Mouse (Mus musculus): Measurements from ENCODE around the gene Tead1. TPM values are rescaled to one million over a fixed set of nuclear protein-coding genes. Genes with fewer than 3 reads are reported as not detected.

Tead1 gene
- polyA plus RNA-seq, 1 experiment from 2014 or later, result 2.1 TPM

DNA sequence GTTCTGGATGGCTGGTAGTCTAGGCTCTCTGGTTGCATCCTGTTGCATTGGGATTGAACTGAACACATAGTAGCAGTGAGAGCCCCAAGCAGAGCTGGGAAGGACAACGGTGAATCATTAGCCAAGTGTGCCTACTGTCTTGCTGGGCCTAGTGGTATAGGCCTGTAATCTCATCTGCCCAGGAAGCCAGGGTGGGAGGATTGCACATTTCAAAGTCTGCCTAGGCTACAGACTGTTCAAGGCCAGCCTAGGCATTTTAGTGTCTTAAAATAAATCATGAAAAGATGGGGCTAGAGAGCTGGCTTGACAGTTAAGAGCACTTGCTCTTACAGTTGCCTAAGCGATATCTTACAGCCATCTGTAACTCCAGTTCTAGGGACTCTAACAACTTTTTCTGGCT lies 217.2 kb downstream of the Tead1 start:
- DNase-seq (no peak), ATAC-seq (no peak)
- TF ChIP-seq CTCF (IDR thresholded peaks at IDR 0.05; ENCODE audit: low read depth) (no peak), EP300 (IDR thresholded peaks at IDR 0.05; ENCODE audit: low read depth) (no peak)
- Histone ChIP-seq H3K4me2 (ENCODE audit: low read depth, low read length) (no peak overlapping the region), H3K9ac (replicated peaks) (no peak overlapping the region), H3K4me1 (ENCODE audit: insufficient read depth) (no peaks in the 10 kb centered on the region), H3K27me3 (ENCODE audit: insufficient read depth, low read length) (no peaks in the 10 kb centered on the region), H3K9me3 (ENCODE audit: low read length) (no peaks in the 10 kb centered on the region), H3K36me3 (replicated peaks; ENCODE audit: insufficient read depth, low read length) (no peaks in the 10 kb centered on the region), H3K4me3 (ENCODE audit: low read depth, low read length) (no peak overlapping the region), H3K27ac (ENCODE audit: low read depth) (no peak overlapping the region)
- WGBS (ENCODE audit: insufficient replicate concordance), result 73% methylated on average over 2 of the region's 2 CpGs

DNA sequence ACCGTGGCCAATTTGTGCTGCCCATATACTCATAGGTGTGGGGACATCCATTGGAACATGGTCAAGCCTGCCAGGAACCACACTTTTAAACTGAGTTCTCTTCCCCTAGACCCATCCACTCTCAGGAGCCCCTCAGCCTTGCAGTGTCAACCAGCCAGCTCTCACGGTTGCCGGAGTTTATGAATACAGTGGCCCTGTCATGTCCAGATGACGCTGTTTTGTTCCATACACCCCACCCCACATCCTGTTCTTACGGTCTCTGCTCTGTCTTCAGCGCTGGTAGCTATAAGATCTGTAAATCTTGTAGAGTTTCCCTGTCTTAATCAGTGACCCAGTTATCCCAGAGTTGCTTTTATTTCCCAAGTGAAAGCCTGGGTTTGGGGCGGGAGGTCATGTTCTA lies 222.6 kb downstream of the Tead1 start:
- no peaks in the 10 kb centered on the region for H3K4me1 ChIP-seq (ENCODE audit: insufficient read depth)
- ATAC-seq (no peak), DNase-seq (no peak)
- H3K27me3 ChIP-seq (ENCODE audit: insufficient read depth, low read length), result no peaks in the 10 kb centered on the region
- WGBS (ENCODE audit: insufficient replicate concordance), result 79% methylated on average over 7 of the region's 7 CpGs
- H3K9ac ChIP-seq (replicated peaks), result no peak overlapping the region
- no peaks in the 10 kb centered on the region for H3K9me3 ChIP-seq (ENCODE audit: low read length)
- no peak for TF ChIP-seq EP300 (IDR thresholded peaks at IDR 0.05; ENCODE audit: low read depth)
- no peak for TF ChIP-seq CTCF (IDR thresholded peaks at IDR 0.05; ENCODE audit: low read depth)
- H3K4me3 ChIP-seq (ENCODE audit: low read depth, low read length), result no peak overlapping the region
- no peak overlapping the region for H3K27ac ChIP-seq (ENCODE audit: low read depth)
- peaks cover 6% of the 10 kb centered on the region; the same call in 1 of the 2 replicates for H3K36me3 ChIP-seq (replicated peaks; ENCODE audit: insufficient read depth, low read length)
- H3K4me2 ChIP-seq (ENCODE audit: low read depth, low read length), result no peak overlapping the region

DNA sequence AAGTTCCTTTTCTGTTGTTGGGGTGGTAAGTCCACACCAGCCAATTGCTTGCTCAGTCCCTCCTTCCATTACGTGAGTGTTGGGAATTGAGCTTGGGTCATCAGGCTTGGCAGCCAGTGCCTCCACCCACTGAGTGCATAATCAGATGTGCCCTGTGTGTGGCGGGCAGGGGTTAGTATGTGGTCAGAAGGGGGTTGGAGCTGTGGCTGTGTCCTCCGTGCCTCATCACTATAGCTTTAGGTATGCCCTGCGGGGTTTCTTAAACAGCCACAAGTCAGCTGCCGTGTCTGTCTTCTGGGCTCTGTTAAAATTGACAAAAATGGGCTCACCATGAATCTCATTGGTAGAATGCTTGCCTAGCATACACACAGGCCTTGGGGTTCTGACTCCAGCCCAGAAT lies 227.7 kb downstream of the Tead1 start:
- Histone ChIP-seq H3K9ac (replicated peaks) (no peak overlapping the region), H3K27me3 (ENCODE audit: insufficient read depth, low read length) (no peaks in the 10 kb centered on the region), H3K4me2 (ENCODE audit: low read depth, low read length) (no peak overlapping the region), H3K36me3 (replicated peaks; ENCODE audit: insufficient read depth, low read length) (peaks cover 6% of the 10 kb centered on the region; the same call in 1 of the 2 replicates), H3K9me3 (ENCODE audit: low read length) (no peaks in the 10 kb centered on the region), H3K27ac (ENCODE audit: low read depth) (no peak overlapping the region), H3K4me1 (ENCODE audit: insufficient read depth) (no peaks in the 10 kb centered on the region), H3K4me3 (ENCODE audit: low read depth, low read length) (no peak overlapping the region)
- TF ChIP-seq CTCF (IDR thresholded peaks at IDR 0.05; ENCODE audit: low read depth) (no peak), EP300 (IDR thresholded peaks at IDR 0.05; ENCODE audit: low read depth) (no peak)
- 68% methylated on average over 5 of the region's 5 CpGs for WGBS (ENCODE audit: insufficient replicate concordance)
- no peak for DNase-seq
- ATAC-seq, result no peak

DNA sequence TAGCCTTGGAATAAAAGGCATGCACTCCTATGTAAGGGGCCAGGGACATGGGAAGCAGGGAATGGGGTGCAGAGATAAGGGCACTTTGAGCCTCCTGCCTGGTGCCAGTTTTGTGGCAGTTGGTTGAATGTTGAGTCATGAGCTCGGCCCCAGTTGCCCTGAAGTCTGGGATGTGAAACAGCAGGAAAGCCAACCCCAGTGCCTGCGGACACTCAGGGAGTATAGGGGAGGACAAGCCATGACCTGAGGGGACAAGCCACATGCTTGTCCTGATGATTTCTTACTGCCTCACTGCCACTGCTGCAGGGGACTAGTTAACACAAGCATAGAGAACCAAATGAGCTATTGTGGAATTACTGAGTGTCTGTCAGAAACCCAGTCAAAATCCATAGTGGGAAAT lies 228.3 kb downstream of the Tead1 start:
- Histone ChIP-seq H3K36me3 (replicated peaks; ENCODE audit: insufficient read depth, low read length) (peaks cover 6% of the 10 kb centered on the region; the same call in 1 of the 2 replicates), H3K27ac (ENCODE audit: low read depth) (no peak overlapping the region), H3K9ac (replicated peaks) (no peak overlapping the region), H3K4me2 (ENCODE audit: low read depth, low read length) (no peak overlapping the region), H3K9me3 (ENCODE audit: low read length) (no peaks in the 10 kb centered on the region), H3K27me3 (ENCODE audit: insufficient read depth, low read length) (no peaks in the 10 kb centered on the region), H3K4me1 (ENCODE audit: insufficient read depth) (no peaks in the 10 kb centered on the region), H3K4me3 (ENCODE audit: low read depth, low read length) (no peak overlapping the region)
- DNase-seq (no peak), ATAC-seq (no peak)
- 69% methylated on average over 2 of the region's 2 CpGs for WGBS (ENCODE audit: insufficient replicate concordance)
- TF ChIP-seq CTCF (IDR thresholded peaks at IDR 0.05; ENCODE audit: low read depth) (no peak), EP300 (IDR thresholded peaks at IDR 0.05; ENCODE audit: low read depth) (no peak)

DNA sequence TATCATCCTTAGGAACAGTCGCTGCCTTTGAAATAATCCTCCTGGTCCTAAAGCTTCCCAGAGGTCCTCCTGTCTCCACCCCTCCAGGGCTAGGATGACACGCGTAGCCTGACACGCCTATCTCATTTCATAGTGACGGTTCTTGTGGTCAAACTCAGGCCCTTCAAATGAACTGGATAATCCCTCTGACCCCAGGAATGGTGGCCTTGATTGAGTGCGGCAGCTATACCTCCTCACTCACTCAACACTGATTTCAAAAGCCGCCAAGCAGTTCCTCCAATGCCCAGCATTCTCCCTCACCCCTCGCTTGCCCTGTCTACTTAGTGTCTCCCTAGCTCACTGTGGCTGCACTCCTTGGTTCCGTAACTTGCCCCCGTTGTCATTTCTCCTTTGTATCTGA lies 230.0 kb downstream of the Tead1 start:
- TF ChIP-seq EP300 (IDR thresholded peaks at IDR 0.05; ENCODE audit: low read depth) (no peak), CTCF (IDR thresholded peaks at IDR 0.05; ENCODE audit: low read depth) (no peak)
- no peak overlapping the region for H3K4me2 ChIP-seq (ENCODE audit: low read depth, low read length)
- no peaks in the 10 kb centered on the region for H3K27me3 ChIP-seq (ENCODE audit: insufficient read depth, low read length)
- H3K9ac ChIP-seq (replicated peaks), result no peak overlapping the region
- no peak overlapping the region for H3K4me3 ChIP-seq (ENCODE audit: low read depth, low read length)
- H3K9me3 ChIP-seq (ENCODE audit: low read length), result no peaks in the 10 kb centered on the region
- H3K27ac ChIP-seq (ENCODE audit: low read depth), result no peak overlapping the region
- DNase-seq (no peak), ATAC-seq (no peak)
- 76% methylated on average over 10 of the region's 10 CpGs for WGBS (ENCODE audit: insufficient replicate concordance)
- no peaks in the 10 kb centered on the region for H3K4me1 ChIP-seq (ENCODE audit: insufficient read depth)
- H3K36me3 ChIP-seq (replicated peaks; ENCODE audit: insufficient read depth, low read length), result peaks cover 6% of the 10 kb centered on the region; the same call in 1 of the 2 replicates

DNA sequence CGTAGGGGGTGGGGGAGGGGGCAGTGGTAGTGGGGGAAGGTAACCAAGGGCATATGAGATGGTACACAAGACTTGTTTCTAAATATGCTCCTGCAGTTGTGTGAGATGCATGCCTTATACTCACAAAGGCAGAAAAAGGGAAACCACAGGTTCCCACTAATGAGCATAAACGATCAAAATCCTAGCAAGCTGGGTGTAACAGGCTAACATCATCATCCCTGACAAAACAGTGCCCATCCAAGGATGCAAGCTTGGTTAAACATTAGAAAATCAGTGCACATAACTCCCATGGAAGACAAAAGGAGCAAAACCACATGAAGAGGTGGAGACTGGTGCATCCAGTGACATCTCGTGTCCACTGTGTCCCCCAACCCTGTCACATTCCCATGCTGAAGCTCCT lies 233.9 kb downstream of the Tead1 start:
- DNase-seq, result no peak
- no peak for ATAC-seq
- H3K36me3 ChIP-seq (replicated peaks; ENCODE audit: insufficient read depth, low read length), result no peaks in the 10 kb centered on the region
- no peak overlapping the region for H3K9ac ChIP-seq (replicated peaks)
- TF ChIP-seq CTCF (IDR thresholded peaks at IDR 0.05; ENCODE audit: low read depth), result no peak
- TF ChIP-seq EP300 (IDR thresholded peaks at IDR 0.05; ENCODE audit: low read depth), result no peak
- no peaks in the 10 kb centered on the region for H3K9me3 ChIP-seq (ENCODE audit: low read length)
- H3K4me2 ChIP-seq (ENCODE audit: low read depth, low read length), result no peak overlapping the region
- H3K4me3 ChIP-seq (ENCODE audit: low read depth, low read length), result no peak overlapping the region
- no peaks in the 10 kb centered on the region for H3K27me3 ChIP-seq (ENCODE audit: insufficient read depth, low read length)
- H3K4me1 ChIP-seq (ENCODE audit: insufficient read depth), result no peaks in the 10 kb centered on the region
- 63% methylated on average over 3 of the region's 3 CpGs for WGBS (ENCODE audit: insufficient replicate concordance)
- H3K27ac ChIP-seq (ENCODE audit: low read depth), result no peak overlapping the region

DNA sequence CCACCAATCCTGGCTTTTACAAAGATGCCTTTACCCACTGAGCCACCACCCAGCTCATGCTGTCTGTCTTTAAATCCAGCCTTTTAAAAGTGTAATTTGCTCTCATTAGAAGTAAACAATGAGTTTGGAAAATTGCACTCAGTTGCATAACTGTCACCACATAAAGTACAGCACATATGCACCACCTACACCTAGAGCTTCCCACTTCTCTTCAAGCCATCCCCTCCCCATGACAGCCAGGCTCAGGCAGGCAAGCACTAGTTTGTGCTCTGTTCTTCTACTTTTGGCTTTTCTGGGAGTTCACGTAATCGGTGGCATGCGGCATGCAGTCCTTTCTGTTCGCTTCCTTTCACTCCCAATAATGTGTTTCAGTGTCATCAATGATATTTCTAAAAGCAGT lies 236.5 kb downstream of the Tead1 start:
- H3K27me3 ChIP-seq (ENCODE audit: insufficient read depth, low read length), result 0 out of 2 replicates have a peak, but pooled peaks cover 3% of the 10 kb centered on the region
- ATAC-seq, result no peak
- no peak overlapping the region for H3K4me3 ChIP-seq (ENCODE audit: low read depth, low read length)
- no peak overlapping the region for H3K27ac ChIP-seq (ENCODE audit: low read depth)
- no peaks in the 10 kb centered on the region for H3K4me1 ChIP-seq (ENCODE audit: insufficient read depth)
- no peak for DNase-seq
- no peak overlapping the region for H3K4me2 ChIP-seq (ENCODE audit: low read depth, low read length)
- no peak overlapping the region for H3K9ac ChIP-seq (replicated peaks)
- no peak for TF ChIP-seq CTCF (IDR thresholded peaks at IDR 0.05; ENCODE audit: low read depth)
- TF ChIP-seq EP300 (IDR thresholded peaks at IDR 0.05; ENCODE audit: low read depth), result no peak
- 76% methylated on average over 4 of the region's 4 CpGs for WGBS (ENCODE audit: insufficient replicate concordance)
- H3K36me3 ChIP-seq (replicated peaks; ENCODE audit: insufficient read depth, low read length), result no peaks in the 10 kb centered on the region
- H3K9me3 ChIP-seq (ENCODE audit: low read length), result no peaks in the 10 kb centered on the region

All from liver, postnatal 0 days (tissue).